Mouse (Mus musculus): Measurements from ENCODE around the gene Bik. TPM values are rescaled to one million over a fixed set of nuclear protein-coding genes. Genes with fewer than 3 reads are reported as not detected.
A peak's percentile ranks its signal among the peaks of the same experiment; 100 is the strongest.

Gene Bik
- total RNA-seq, 2 experiments from 2014 or later: 3.9 to 4.8 TPM

- DNase-seq (ENCODE audit: low spot score in 2 of 2): no peak
Observed at GRCm38 (mm10) chr15:83575543-83575942, 48.9 kb downstream of the Bik start.

- DNase-seq (ENCODE audit: low spot score in 2 of 2): no peak
Observed at GRCm38 (mm10) chr15:83576651-83577050, 50.0 kb downstream of the Bik start.

GRCm38 (mm10) chr15:83582931-83583330 lies 56.3 kb downstream of the Bik start:
- DNase-seq (ENCODE audit: low spot score in 2 of 2): no peak

GRCm38 (mm10) chr15:83583419-83584156 lies 56.9 kb downstream of the Bik start:
- peak; percentile 60 to 65 for DNase-seq (ENCODE audit: low spot score in 2 of 2)

- DNase-seq (ENCODE audit: low spot score in 2 of 2): no peak
Observed at GRCm38 (mm10) chr15:83584741-83585220, 58.1 kb downstream of the Bik start.

GRCm38 (mm10) chr15:83590841-83591240 lies 64.2 kb downstream of the Bik start:
- no peak for DNase-seq (ENCODE audit: low spot score in 2 of 2)

- DNase-seq (ENCODE audit: low spot score in 2 of 2): no peak
Observed at GRCm38 (mm10) chr15:83591758-83592157, 65.1 kb downstream of the Bik start.

GRCm38 (mm10) chr15:83592260-83593188 lies 65.9 kb downstream of the Bik start:
- no peak for DNase-seq (ENCODE audit: low spot score in 2 of 2)

- DNase-seq (ENCODE audit: low spot score in 2 of 2): no peak
Observed at GRCm38 (mm10) chr15:83593189-83593585, 66.5 kb downstream of the Bik start.

- no peak for DNase-seq (ENCODE audit: low spot score in 2 of 2)
Observed at GRCm38 (mm10) chr15:83593702-83594512, 67.2 kb downstream of the Bik start.

Small RNA genes within 50 kb of the gene (microRNA-seq; reads per million reads assigned to microRNA genes)
- 0 reads per million in 2 experiments for gene Gm24575 (ENCODE audit: borderline number of aligned reads in 2 of 2)

Other genes with a start within 250 kb of the Bik start
- gene Arfgap3, start 176.6 kb upstream of the Bik start, total RNA-seq (2021): 10 to 100 TPM; 22.1 to 24.5 TPM
- gene Pacsin2, start 62.3 kb upstream of the Bik start, total RNA-seq (2021): 10 to 100 TPM; 88.9 to 94.8 TPM
- 1 to 10 TPM; 6.9 to 8.8 TPM for gene Ttll1, start 16.0 kb upstream of the Bik start, total RNA-seq (2021)
- 100 to 1,000 TPM; 395 to 578 TPM for gene Tspo, start 36.7 kb downstream of the Bik start, total RNA-seq (2021)
- gene Mcat, start 36.9 kb downstream of the Bik start, total RNA-seq (2021): 10 to 100 TPM; 31.1 to 41.3 TPM
- 10 to 100 TPM; 27.9 to 30.4 TPM for gene Ttll12, start 68.3 kb downstream of the Bik start, total RNA-seq (2021)
- 1 to 10 TPM; 2.9 to 5.6 TPM for gene Scube1, start 198.2 kb downstream of the Bik start, total RNA-seq (2021)